Mouse (Mus musculus) liver, embryonic 16.5 days (tissue): Measurements from ENCODE around the gene Ccnl1. TPM values are rescaled to one million over a fixed set of nuclear protein-coding genes. Genes with fewer than 3 reads are reported as not detected.
A peak's percentile ranks its signal among the peaks of the same experiment; 100 is the strongest.

Experiments used
- ATAC-seq: fragments of 200-750 bp; cut with Nextera tagmentation; 2 replicates; pipeline ENCODE4 v1.8.0; 2017; ENCODE audit warnings: low read depth, mild to moderate bottlenecking, moderate number of reproducible peaks, moderate library complexity
- H3K27ac ChIP-seq: fragments of 300-500 bp; sonication (generic); 2 replicates; pipeline ENCODE4 v1.5.1; 2014; ENCODE audit warnings: mild to moderate bottlenecking, low read length
- H3K27me3 ChIP-seq: fragments of 300-500 bp; sonication (generic); 2 replicates; pipeline ENCODE4 v1.6.1; 2014; ENCODE audit warnings: low read depth, low read length, mixed read lengths; ENCODE audit not compliant: control insufficient read depth, insufficient read depth
- H3K36me3 ChIP-seq: fragments of 300-500 bp; sonication (generic); 2 replicates; pipeline ENCODE4 v1.6.1; 2014; ENCODE audit warnings: mild to moderate bottlenecking; ENCODE audit not compliant: control insufficient read depth, insufficient read depth
- H3K4me1 ChIP-seq: fragments of 300-500 bp; sonication (generic); 2 replicates; pipeline ENCODE4 v1.6.1; 2014; ENCODE audit warnings: low read depth, low read length, mixed read lengths; ENCODE audit not compliant: control insufficient read depth
- H3K4me2 ChIP-seq: fragments of 300-500 bp; sonication (generic); 2 replicates; pipeline ENCODE4 v1.6.1; 2014; ENCODE audit warnings: low read depth, low read length, mixed read lengths
- H3K4me3 ChIP-seq: fragments of 300-500 bp; sonication (generic); 2 replicates; pipeline ENCODE4 v1.5.1; 2014; ENCODE audit warnings: low read depth, mild to moderate bottlenecking, low read length
- H3K9ac ChIP-seq: fragments of 300-500 bp; sonication (generic); 2 replicates; pipeline ENCODE4 v1.6.1; 2014; ENCODE audit warnings: low read depth, low read length
- H3K9me3 ChIP-seq: fragments of 300-500 bp; sonication (generic); replicated peaks from 2 replicates; pipeline ENCODE4 v1.6.1; 2016; ENCODE audit warnings: low read length; ENCODE audit not compliant: control insufficient read depth
- WGBS: fragments of 180-500 bp; shearing (Covaris S2); extraction: QIAGEN DNeasy Blood & Tissue Kit; methylation state at CpG from one replicate; pipeline ENCODE4 v1.1.7; 2014; ENCODE audit not compliant: insufficient replicate concordance; 5-methylcytosine and 5-hydroxymethylcytosine counted together
- polyA plus RNA-seq: library from polyadenylated mRNA; unstranded; fragments of >200 nt; fragmentation: Nextera tagmentation; extraction: Ambion mirVana; gene quantifications from 2 replicates; pipeline ENCODE4 v1.2.1, GENCODE M21; 2015

Ccnl1 gene
- polyA plus RNA-seq, 1 experiment from 2014 or later = 46.1 TPM

DNA sequence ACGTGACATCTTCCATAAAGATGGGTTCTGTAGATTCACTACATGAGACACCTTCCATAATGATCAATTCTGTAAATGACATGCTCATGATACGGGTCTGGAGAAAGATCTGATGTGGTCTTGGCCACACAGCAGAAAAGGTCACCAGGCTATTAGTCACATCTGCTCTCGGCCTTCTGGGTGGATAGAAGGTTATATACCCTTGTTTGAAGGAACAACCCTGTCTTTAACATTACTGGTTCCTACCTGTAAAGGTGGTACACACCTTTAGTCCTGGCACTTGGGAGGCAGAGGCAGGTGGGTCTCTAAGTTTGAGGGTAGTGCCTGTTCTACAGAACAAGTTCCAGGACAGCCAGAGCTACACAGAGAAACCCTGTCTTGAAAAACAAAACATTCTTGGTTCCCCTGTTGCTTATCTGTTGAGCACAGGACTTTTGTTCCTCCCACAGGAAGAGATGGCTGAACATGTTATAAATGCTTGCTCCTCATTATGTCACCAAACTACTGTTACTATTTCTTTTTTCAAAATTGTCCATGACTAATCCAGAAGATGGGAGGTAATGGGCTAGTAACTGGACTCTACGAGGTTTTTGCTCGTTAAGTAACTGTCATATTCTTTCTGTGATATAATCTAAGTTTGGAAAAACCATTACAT is 2.4 kb upstream of the Ccnl1 start:
- no peak overlapping the region for H3K4me3 ChIP-seq
- H3K27me3 ChIP-seq = no peaks in the 10 kb centered on the region
- peak overlapping the region; percentile 99 for H3K27ac ChIP-seq
- H3K9ac ChIP-seq = peak overlapping the region; percentile 39; the same call in 1 of the 2 replicates
- 36% methylated on average over 5 of the region's 5 CpGs for WGBS
- no peaks in the 10 kb centered on the region for H3K9me3 ChIP-seq
- peaks cover 50% of the 10 kb centered on the region for H3K4me1 ChIP-seq
- no peak for ATAC-seq
- peak overlapping the region; percentile 44 for H3K4me2 ChIP-seq
- H3K36me3 ChIP-seq = peaks cover 10% of the 10 kb centered on the region

- H3K36me3 ChIP-seq = peaks cover 17% of the 10 kb centered on the region
- H3K4me3 ChIP-seq = peak overlapping the region; percentile 100
- H3K4me1 ChIP-seq = peaks cover 53% of the 10 kb centered on the region
- H3K27me3 ChIP-seq = no peaks in the 10 kb centered on the region
- H3K9ac ChIP-seq = peak overlapping the region; percentile 100
- peak overlapping the region; percentile 68 for H3K4me2 ChIP-seq
- peak overlapping the region; percentile 99 for H3K27ac ChIP-seq
- 76% methylated on average over 3 of the region's 3 CpGs for WGBS
- no peak for ATAC-seq
- H3K9me3 ChIP-seq = no peaks in the 10 kb centered on the region
Observed at GRCm38 (mm10) chr3:65959416-65960001, 1.5 kb upstream of the Ccnl1 start.

GRCm38 (mm10) chr3:65958840-65959185 is 764 bp upstream of the Ccnl1 start:
- no peak for ATAC-seq
- H3K4me3 ChIP-seq = peak overlapping the region; percentile 100
- H3K4me1 ChIP-seq = peaks cover 57% of the 10 kb centered on the region
- peak overlapping the region; percentile 99 for H3K27ac ChIP-seq
- H3K9ac ChIP-seq = peak overlapping the region; percentile 100
- H3K4me2 ChIP-seq = peak overlapping the region; percentile 68
- peaks cover 21% of the 10 kb centered on the region for H3K36me3 ChIP-seq
- no peaks in the 10 kb centered on the region for H3K9me3 ChIP-seq
- H3K27me3 ChIP-seq = no peaks in the 10 kb centered on the region
- WGBS = 12% methylated on average over 9 of the region's 9 CpGs

GRCm38 (mm10) chr3:65957271-65958101 is 563 bp downstream of the Ccnl1 start:
- H3K9ac ChIP-seq = peak overlapping the region; percentile 100
- peak overlapping the region; percentile 99 for H3K27ac ChIP-seq
- peak overlapping the region; percentile 76 for H3K4me2 ChIP-seq
- WGBS = under 1% methylated on average over 64 of the region's 94 CpGs
- H3K4me1 ChIP-seq = peaks cover 54% of the 10 kb centered on the region
- peaks cover 30% of the 10 kb centered on the region for H3K36me3 ChIP-seq
- peak overlapping the region; percentile 100 for H3K4me3 ChIP-seq
- H3K27me3 ChIP-seq = no peaks in the 10 kb centered on the region
- peak; percentile 74 for ATAC-seq
- H3K9me3 ChIP-seq = no peaks in the 10 kb centered on the region

- H3K4me3 ChIP-seq = peak overlapping the region; percentile 34
- no peaks in the 10 kb centered on the region for H3K27me3 ChIP-seq
- H3K4me2 ChIP-seq = peak overlapping the region; percentile 55
- no peak for ATAC-seq
- H3K27ac ChIP-seq = no peak overlapping the region
- no peaks in the 10 kb centered on the region for H3K9me3 ChIP-seq
- peaks cover 51% of the 10 kb centered on the region for H3K36me3 ChIP-seq
- H3K9ac ChIP-seq = no peak overlapping the region
- H3K4me1 ChIP-seq = peaks cover 30% of the 10 kb centered on the region
- 59% methylated on average over 8 of the region's 8 CpGs for WGBS
Observed at GRCm38 (mm10) chr3:65954499-65955391, 3.3 kb downstream of the Ccnl1 start.

GRCm38 (mm10) chr3:65950831-65951365 is 7.2 kb downstream of the Ccnl1 start:
- no peaks in the 10 kb centered on the region for H3K27me3 ChIP-seq
- no peak overlapping the region for H3K4me3 ChIP-seq
- H3K4me2 ChIP-seq = no peak overlapping the region
- H3K4me1 ChIP-seq = peaks cover 12% of the 10 kb centered on the region
- ATAC-seq = no peak
- H3K27ac ChIP-seq = no peak overlapping the region
- H3K9me3 ChIP-seq = no peaks in the 10 kb centered on the region
- H3K9ac ChIP-seq = no peak overlapping the region
- WGBS = 80% methylated on average over 4 of the region's 4 CpGs
- H3K36me3 ChIP-seq = peaks cover 74% of the 10 kb centered on the region

- Histone ChIP-seq H3K4me3 (no peak overlapping the region), H3K9me3 (no peaks in the 10 kb centered on the region), H3K27me3 (no peaks in the 10 kb centered on the region), H3K4me1 (peaks cover 10% of the 10 kb centered on the region), H3K9ac (no peak overlapping the region), H3K4me2 (no peak overlapping the region), H3K36me3 (peaks cover 78% of the 10 kb centered on the region), H3K27ac (no peak overlapping the region)
- WGBS = 77% methylated on average over 2 of the region's 2 CpGs
- no peak for ATAC-seq
Observed at GRCm38 (mm10) chr3:65950304-65950703, 7.7 kb downstream of the Ccnl1 start.

DNA sequence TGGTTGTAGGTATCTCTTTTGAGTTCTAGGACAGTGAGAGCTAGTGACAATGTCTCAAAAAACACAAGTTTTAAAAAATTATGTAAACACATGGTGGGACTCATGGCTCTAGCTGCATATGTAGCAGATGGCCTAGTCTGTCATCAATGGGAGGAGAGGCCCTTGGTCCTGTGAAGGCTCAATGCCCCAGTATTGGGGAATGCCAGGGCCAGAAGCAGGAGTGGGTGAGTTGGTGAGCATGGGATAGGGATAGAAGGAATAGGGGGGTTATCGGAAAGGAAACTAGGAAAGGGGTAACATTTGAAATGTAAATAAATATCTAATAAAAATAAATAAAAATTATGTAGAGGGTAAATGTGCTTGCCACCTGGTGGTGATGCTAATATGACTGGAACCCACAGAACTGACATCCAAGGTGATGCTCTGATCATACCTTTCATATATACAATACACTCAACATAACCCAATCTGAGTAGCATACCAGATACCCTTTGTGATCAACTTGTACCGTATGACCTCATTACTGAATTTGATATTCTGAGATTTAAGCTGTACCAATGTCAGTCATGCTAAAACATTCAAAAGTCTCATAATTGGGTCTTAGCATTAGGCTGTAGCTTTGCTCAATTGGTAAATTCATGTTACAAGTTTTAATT is 12.6 kb downstream of the Ccnl1 start:
- Histone ChIP-seq H3K9ac (no peak overlapping the region), H3K4me1 (no peaks in the 10 kb centered on the region; the same call in 1 of the 2 replicates), H3K9me3 (no peaks in the 10 kb centered on the region), H3K4me3 (no peak overlapping the region), H3K36me3 (peaks cover 54% of the 10 kb centered on the region), H3K27ac (no peak overlapping the region), H3K4me2 (no peak overlapping the region), H3K27me3 (no peaks in the 10 kb centered on the region)
- no peak for ATAC-seq
- WGBS = 87% methylated on average over 2 of the region's 2 CpGs
